Mouse (Mus musculus): Measurements from ENCODE around the gene Epha5.

DNA sequence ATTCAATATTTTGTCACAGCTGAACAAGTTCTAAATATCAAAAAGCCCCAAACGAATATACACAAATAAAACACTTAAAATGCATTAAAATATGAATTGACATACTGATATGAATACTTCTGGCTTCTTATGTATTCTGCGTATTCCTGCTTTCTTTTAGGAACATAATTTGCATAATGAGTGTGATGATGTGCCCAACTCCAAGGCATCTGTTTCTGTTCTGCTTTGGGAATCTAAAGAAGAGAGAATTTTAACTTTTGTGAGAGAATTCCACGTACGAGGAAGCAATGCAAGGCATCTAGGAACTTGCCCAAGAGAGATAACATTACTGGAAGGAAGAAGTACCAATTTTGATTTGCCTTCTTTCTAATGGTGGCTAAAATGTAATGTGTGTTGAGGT lies 151.8 kb downstream of the Epha5 start:
- no peak for TF ChIP-seq CTCF (conservative IDR thresholded peaks at IDR 0.05; ENCODE audit: low read length)
- no peak for TF ChIP-seq NANOG (IDR thresholded peaks at IDR 0.05; ENCODE audit: borderline replicate concordance, low read length)
- TF ChIP-seq POU5F1 (IDR thresholded peaks at IDR 0.05; ENCODE audit: borderline replicate concordance, low read length): no peak
